Mouse (Mus musculus) layer of hippocampus, adult 2 months (tissue): ENCODE measurements around the gene Sh3rf3. TPM values are rescaled to one million over a fixed set of nuclear protein-coding genes. Genes with fewer than 3 reads are reported as not detected.

Source experiments
- DNase-seq, 2 experiments: peaks; one replicate each; pipeline ENCODE4 v3.0.0; 2022; ENCODE audit warnings: low spot score in 2 of 2
- H3K27ac ChIP-seq: fragments of 200-600 bp; 2 replicates; pipeline ENCODE4 v1.8.1; 2022
- H3K4me3 ChIP-seq: fragments of 200-600 bp; 2 replicates; pipeline ENCODE4 v1.8.1; 2022; ENCODE audit warnings: mild to moderate bottlenecking
- CTCF ChIP-seq: fragments of 200-600 bp; conservative IDR thresholded peaks from 2 replicates; pipeline ENCODE4 v1.8.1; 2022; ENCODE audit warnings: antibody characterized with exemption, mild to moderate bottlenecking, moderate library complexity
- total RNA-seq, 2 experiments: library from RNA; stranded (reverse); gene quantifications; 2 replicates each; pipeline ENCODE4 v1.2.3; 2021

The Sh3rf3 gene
- total RNA-seq, 2 experiments from 2014 or later: 33.4 to 34.5 TPM

DNA sequence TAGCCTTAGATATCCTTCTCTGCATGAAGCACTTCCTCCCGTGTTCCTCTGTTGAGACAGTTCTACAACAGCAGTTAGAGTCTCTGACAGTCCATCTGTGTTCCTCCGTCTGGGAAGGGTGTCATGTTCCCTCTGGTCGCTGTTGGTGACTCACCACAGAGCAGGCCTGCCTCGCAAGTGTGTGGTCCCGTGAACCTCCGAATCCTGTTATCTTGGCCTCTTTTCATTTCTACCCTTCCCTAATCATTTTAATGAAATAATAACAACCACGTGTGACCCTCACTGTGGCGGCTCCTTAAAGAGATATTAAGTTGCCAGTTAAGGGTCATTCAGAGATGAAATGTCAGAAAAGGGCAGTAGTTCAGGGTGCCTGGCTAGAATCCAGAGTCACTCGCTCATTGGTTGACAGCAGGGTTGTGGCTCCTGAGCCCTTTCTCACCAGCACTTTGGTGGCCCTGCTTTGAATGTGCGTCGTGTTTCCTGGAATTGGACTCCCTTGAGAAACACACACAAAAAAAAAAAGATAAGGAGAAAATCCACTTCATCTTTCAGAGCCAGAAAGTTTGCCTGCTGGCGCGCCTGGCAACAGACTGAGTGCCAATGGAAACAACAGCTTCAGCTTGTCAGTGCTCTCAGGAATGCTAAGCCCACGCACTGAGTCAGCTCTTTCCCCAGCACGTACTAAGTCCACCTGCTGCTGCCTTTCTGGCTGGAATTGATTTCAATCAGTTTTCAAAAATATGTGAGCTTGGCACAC, 301.6 kb downstream of the Sh3rf3 start:
- Histone ChIP-seq H3K4me3 (no peak overlapping the region), H3K27ac (peak overlapping the region; percentile 90)
- DNase-seq: peak; percentile 80 to 90
- no peak for TF ChIP-seq CTCF

DNA sequence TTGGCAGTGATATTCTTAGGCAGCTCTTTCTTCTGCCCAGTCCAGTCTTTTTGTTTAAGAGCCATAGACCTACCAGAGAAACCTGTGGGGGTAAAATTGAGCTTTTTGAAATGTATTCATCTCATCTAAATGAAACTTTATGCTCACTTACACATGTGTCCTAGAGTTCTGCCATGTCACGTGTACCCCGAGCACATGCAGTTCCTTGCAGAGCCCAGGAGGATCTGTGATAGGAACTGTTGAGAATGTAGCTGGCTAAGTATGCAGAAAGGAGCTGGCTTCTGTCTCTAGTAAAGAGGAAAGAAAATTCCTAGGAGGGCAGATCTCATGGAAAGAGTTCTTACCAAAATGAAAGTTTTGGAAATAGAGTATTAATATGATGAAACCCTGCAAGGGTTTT, 302.5 kb downstream of the Sh3rf3 start:
- TF ChIP-seq CTCF: no peak
- Histone ChIP-seq H3K4me3 (no peak overlapping the region), H3K27ac (peak overlapping the region; percentile 90)
- DNase-seq: no peak

- DNase-seq: no peak
- Histone ChIP-seq H3K27ac (peak overlapping the region; percentile 90), H3K4me3 (no peak overlapping the region)
- no peak for TF ChIP-seq CTCF
Measured at GRCm38 (mm10) chr10:59116331-59116730, 303.2 kb downstream of the Sh3rf3 start.

GRCm38 (mm10) chr10:59117555-59117954, 304.4 kb downstream of the Sh3rf3 start:
- no peak for DNase-seq
- Histone ChIP-seq H3K4me3 (no peak overlapping the region), H3K27ac (peak overlapping the region; percentile 20; the same call in 1 of the 2 replicates)
- TF ChIP-seq CTCF: no peak

- no peak for DNase-seq
- H3K27ac ChIP-seq: peak overlapping the region; percentile 32; the same call in 1 of the 2 replicates
- H3K4me3 ChIP-seq: no peak overlapping the region
- no peak for TF ChIP-seq CTCF
Measured at GRCm38 (mm10) chr10:59119001-59119400, 305.8 kb downstream of the Sh3rf3 start.

- Histone ChIP-seq H3K27ac (no peak overlapping the region), H3K4me3 (no peak overlapping the region)
- no peak for TF ChIP-seq CTCF
- DNase-seq: no peak
Measured at GRCm38 (mm10) chr10:59119811-59120210, 306.7 kb downstream of the Sh3rf3 start.

- Histone ChIP-seq H3K4me3 (no peak overlapping the region), H3K27ac (no peak overlapping the region)
- no peak for DNase-seq
- TF ChIP-seq CTCF: no peak
Measured at GRCm38 (mm10) chr10:59125497-59125896, 312.3 kb downstream of the Sh3rf3 start.

GRCm38 (mm10) chr10:59127637-59128036, 314.5 kb downstream of the Sh3rf3 start:
- peak overlapping the region; percentile 61; the same call in 1 of the 2 replicates for H3K27ac ChIP-seq
- no peak for TF ChIP-seq CTCF
- DNase-seq: peak in 1 of 2 experiments; percentile 49
- H3K4me3 ChIP-seq: no peak overlapping the region

DNA sequence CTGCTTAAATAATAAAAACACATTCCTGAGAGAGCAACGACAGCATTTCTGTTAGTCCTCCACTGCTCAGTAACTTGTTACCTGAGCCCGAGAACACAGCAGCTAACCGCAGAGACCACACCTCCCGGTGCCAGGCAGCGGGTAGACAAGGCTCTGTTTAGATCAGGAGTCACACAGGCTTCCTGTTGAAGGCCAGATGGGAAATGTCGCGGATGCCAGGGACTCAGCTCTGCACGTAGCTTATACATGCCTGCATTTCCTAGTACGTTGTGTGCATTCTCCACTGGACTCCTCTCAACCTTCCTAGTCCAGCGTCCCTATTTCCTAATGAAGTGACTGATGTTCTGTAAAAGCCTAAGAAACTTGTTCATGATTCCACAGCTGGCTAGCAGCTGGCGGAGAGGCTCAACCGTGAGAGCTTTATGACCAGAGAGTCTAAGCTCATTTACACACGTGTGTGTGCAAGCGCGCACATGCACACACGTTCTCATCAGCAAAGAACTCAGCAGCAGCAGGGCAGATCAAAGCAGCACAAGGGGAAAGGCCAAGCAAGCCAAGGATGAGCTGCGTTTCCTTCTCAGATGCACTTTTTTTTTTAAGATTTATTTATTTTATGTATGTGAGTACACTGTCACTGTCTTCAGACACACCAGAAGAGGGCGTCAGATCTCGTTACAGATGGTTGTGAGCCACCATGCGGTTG, 318.9 kb downstream of the Sh3rf3 start:
- DNase-seq: no peak
- no peak for TF ChIP-seq CTCF
- Histone ChIP-seq H3K27ac (no peak overlapping the region), H3K4me3 (no peak overlapping the region)

GRCm38 (mm10) chr10:59133478-59134009, 320.4 kb downstream of the Sh3rf3 start:
- Histone ChIP-seq H3K4me3 (no peak overlapping the region), H3K27ac (peak overlapping the region; percentile 28; the same call in 1 of the 2 replicates)
- no peak for DNase-seq
- TF ChIP-seq CTCF: no peak

GRCm38 (mm10) chr10:59149956-59150383, 336.8 kb downstream of the Sh3rf3 start:
- peak; percentile 90 for TF ChIP-seq CTCF
- Histone ChIP-seq H3K4me3 (no peak overlapping the region), H3K27ac (no peak overlapping the region)
- peak; percentile 66 to 68 for DNase-seq

DNA sequence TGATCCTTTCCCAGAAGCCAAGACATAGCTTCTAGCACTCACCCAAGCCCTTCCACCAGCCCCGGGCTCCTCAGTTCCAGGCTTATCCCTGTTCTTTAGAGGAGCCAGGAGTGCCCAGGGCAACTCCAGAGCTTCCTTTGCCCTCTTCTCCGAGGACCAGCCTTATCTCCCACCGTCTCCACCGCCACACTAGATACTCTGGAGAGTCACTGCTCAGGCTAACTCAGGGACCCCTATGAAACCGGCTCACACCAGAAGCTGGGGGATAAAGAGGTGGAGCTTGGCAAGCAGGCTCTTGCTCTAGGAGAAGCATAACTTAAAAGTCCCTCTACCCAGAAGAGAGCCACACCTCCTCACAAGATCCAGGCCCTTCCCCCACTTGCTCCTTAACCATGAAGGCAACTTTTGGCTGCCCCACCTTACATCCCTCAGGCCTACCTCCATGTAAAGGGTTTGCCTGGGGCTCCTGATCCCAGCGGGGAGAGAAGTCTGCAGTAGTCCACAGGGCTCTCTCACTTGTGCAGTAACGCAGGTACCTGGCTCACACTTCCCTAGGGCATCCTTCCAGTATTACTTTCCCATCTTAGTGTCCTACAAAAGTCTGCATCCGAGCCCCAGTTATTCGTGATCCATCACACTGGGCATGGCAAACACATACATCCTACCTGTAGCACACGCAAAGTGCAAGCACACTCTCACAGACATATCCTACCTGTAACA, 337.9 kb downstream of the Sh3rf3 start:
- no peak overlapping the region for H3K27ac ChIP-seq
- H3K4me3 ChIP-seq: no peak overlapping the region
- no peak for TF ChIP-seq CTCF
- no peak for DNase-seq
